Mouse (Mus musculus) heart, embryonic 11.5 days (tissue): Measurements from ENCODE around the gene Slc44a4. TPM values are rescaled to one million over a fixed set of nuclear protein-coding genes. Genes with fewer than 3 reads are reported as not detected.
A peak's percentile ranks its signal among the peaks of the same experiment; 100 is the strongest.

Source experiments
- ATAC-seq: fragments of 200-750 bp; cut with Nextera tagmentation; replicated peaks from 2 replicates; pipeline ENCODE4 v1.8.0; 2017; ENCODE audit warnings: moderate library complexity; ENCODE audit not compliant: insufficient number of reproducible peaks, low FRiP score, low TSS enrichment
- H3K27ac ChIP-seq: fragments of 300-500 bp; sonication (generic); 2 replicates; pipeline ENCODE4 v1.5.1; 2014; ENCODE audit warnings: mild to moderate bottlenecking, low read depth, low read length
- H3K27me3 ChIP-seq: fragments of 300-500 bp; sonication (generic); 2 replicates; pipeline ENCODE4 v1.6.1; 2014; ENCODE audit warnings: mild to moderate bottlenecking, low read length, mixed read lengths; ENCODE audit not compliant: control insufficient read depth, insufficient read depth
- H3K36me3 ChIP-seq: fragments of 300-500 bp; sonication (generic); 2 replicates; pipeline ENCODE4 v1.6.1; 2014; ENCODE audit warnings: mild to moderate bottlenecking, low read length, moderate library complexity, mixed read lengths; ENCODE audit not compliant: control insufficient read depth, insufficient read depth
- H3K4me1 ChIP-seq: fragments of 300-500 bp; sonication (generic); 2 replicates; pipeline ENCODE4 v1.6.1; 2014; ENCODE audit warnings: low read length; ENCODE audit not compliant: control insufficient read depth, insufficient read depth
- H3K4me2 ChIP-seq: fragments of 300-500 bp; sonication (generic); 2 replicates; pipeline ENCODE4 v1.6.1; 2014; ENCODE audit warnings: mild to moderate bottlenecking, moderate library complexity
- H3K4me3 ChIP-seq: fragments of 300-500 bp; sonication (generic); 2 replicates; pipeline ENCODE4 v1.5.1; 2014; ENCODE audit warnings: low read depth, low read length
- H3K9ac ChIP-seq: fragments of 300-500 bp; sonication (generic); 2 replicates; pipeline ENCODE4 v1.6.1; 2014; ENCODE audit warnings: mild to moderate bottlenecking, low read depth, low read length, moderate library complexity
- H3K9me3 ChIP-seq: fragments of 300-500 bp; sonication (generic); replicated peaks from 2 replicates; pipeline ENCODE4 v1.6.1; 2016; ENCODE audit warnings: low read length; ENCODE audit not compliant: control insufficient read depth
- WGBS: fragments of 180-500 bp; shearing (Covaris S2); extraction: QIAGEN DNeasy Blood & Tissue Kit; methylation state at CpG from one replicate; pipeline ENCODE4 v1.1.7; 2014; ENCODE audit not compliant: insufficient replicate concordance; 5-methylcytosine and 5-hydroxymethylcytosine counted together
- polyA plus RNA-seq: library from polyadenylated mRNA; unstranded; fragments of >200 nt; fragmentation: Nextera tagmentation; extraction: Ambion mirVana; gene quantifications from 2 replicates; pipeline ENCODE4 v1.2.1, GENCODE M21; 2014

The Slc44a4 gene
- polyA plus RNA-seq, 1 experiment from 2014 or later, result 0.13 TPM

- no peak for ATAC-seq
- WGBS, result 69% methylated on average over 3 of the region's 3 CpGs
- H3K9me3 ChIP-seq, result no peaks in the 10 kb centered on the region
- 0 out of 2 replicates have a peak, but pooled peaks cover 4% of the 10 kb centered on the region for H3K4me1 ChIP-seq
- no peaks in the 10 kb centered on the region for H3K36me3 ChIP-seq
- H3K9ac ChIP-seq, result no peak overlapping the region
- no peak overlapping the region for H3K4me3 ChIP-seq
- H3K27ac ChIP-seq, result no peak overlapping the region
- no peak overlapping the region for H3K4me2 ChIP-seq
- no peaks in the 10 kb centered on the region; the same call in 1 of the 2 replicates for H3K27me3 ChIP-seq
These were observed 28.7 kb upstream of the Slc44a4 start for GRCm38 (mm10) chr17:34885615-34886014.

- Histone ChIP-seq H3K27me3 (no peaks in the 10 kb centered on the region), H3K9ac (no peak overlapping the region), H3K4me3 (no peak overlapping the region), H3K4me1 (0 out of 2 replicates have a peak, but pooled peaks cover 4% of the 10 kb centered on the region), H3K27ac (no peak overlapping the region), H3K36me3 (no peaks in the 10 kb centered on the region), H3K9me3 (no peaks in the 10 kb centered on the region), H3K4me2 (no peak overlapping the region)
- ATAC-seq, result no peak
- 77% methylated on average over 5 of the region's 5 CpGs for WGBS
These were observed 26.3 kb upstream of the Slc44a4 start for GRCm38 (mm10) chr17:34887942-34888341.

- 83% methylated on average over 12 of the region's 12 CpGs for WGBS
- no peaks in the 10 kb centered on the region for H3K36me3 ChIP-seq
- H3K9ac ChIP-seq, result no peak overlapping the region
- ATAC-seq, result no peak
- H3K9me3 ChIP-seq, result no peaks in the 10 kb centered on the region
- no peak overlapping the region for H3K4me2 ChIP-seq
- no peak overlapping the region for H3K4me3 ChIP-seq
- peaks cover 10% of the 10 kb centered on the region for H3K4me1 ChIP-seq
- H3K27me3 ChIP-seq, result no peaks in the 10 kb centered on the region
- H3K27ac ChIP-seq, result no peak overlapping the region
These were observed 24.1 kb upstream of the Slc44a4 start for GRCm38 (mm10) chr17:34890074-34890743.

- Histone ChIP-seq H3K4me1 (peaks cover 17% of the 10 kb centered on the region), H3K9ac (no peak overlapping the region), H3K27me3 (no peaks in the 10 kb centered on the region), H3K4me3 (no peak overlapping the region), H3K36me3 (peaks cover 8% of the 10 kb centered on the region), H3K9me3 (no peaks in the 10 kb centered on the region), H3K27ac (no peak overlapping the region), H3K4me2 (no peak overlapping the region)
- no peak for ATAC-seq
- 92% methylated on average over 2 of the region's 2 CpGs for WGBS
These were observed 22.9 kb upstream of the Slc44a4 start for GRCm38 (mm10) chr17:34891377-34891776.

- ATAC-seq, result no peak
- H3K36me3 ChIP-seq, result peaks cover 9% of the 10 kb centered on the region
These were observed 21.0 kb upstream of the Slc44a4 start for GRCm38 (mm10) chr17:34893072-34893824.

GRCm38 (mm10) chr17:34894074-34894597 is 20.1 kb upstream of the Slc44a4 start:
- Histone ChIP-seq H3K9ac (peak overlapping the region; percentile 96), H3K27ac (peak overlapping the region; percentile 89), H3K4me1 (peaks cover 29% of the 10 kb centered on the region), H3K36me3 (peaks cover 9% of the 10 kb centered on the region), H3K4me3 (peak overlapping the region; percentile 95), H3K27me3 (no peaks in the 10 kb centered on the region), H3K9me3 (no peaks in the 10 kb centered on the region), H3K4me2 (peak overlapping the region; percentile 92)
- peak; percentile 81 for ATAC-seq
- WGBS, result 2% methylated on average over 37 of the region's 51 CpGs

More at GRCm38 (mm10) chr17:34893072-34893824, 21.0 kb upstream of the Slc44a4 start:
- peak overlapping the region; percentile 95 for H3K4me3 ChIP-seq
- 75% methylated on average over 12 of the region's 12 CpGs for WGBS
- H3K4me2 ChIP-seq, result peak overlapping the region; percentile 92
- H3K27me3 ChIP-seq, result no peaks in the 10 kb centered on the region
- peaks cover 29% of the 10 kb centered on the region for H3K4me1 ChIP-seq
- H3K27ac ChIP-seq, result peak overlapping the region; percentile 89
- H3K9me3 ChIP-seq, result no peaks in the 10 kb centered on the region
- H3K9ac ChIP-seq, result 0 out of 2 replicates have a peak overlapping the region, but pooled peaks have one; percentile 96

GRCm38 (mm10) chr17:34894801-34895530 is 19.3 kb upstream of the Slc44a4 start:
- 10% methylated on average over 51 of the region's 51 CpGs for WGBS
- peak; percentile 6; the same call in 1 of the 2 replicates for ATAC-seq

GRCm38 (mm10) chr17:34895724-34896123 is 18.5 kb upstream of the Slc44a4 start:
- WGBS, result 93% methylated on average over 15 of the region's 15 CpGs
- ATAC-seq, result no peak
- Histone ChIP-seq H3K27ac (no peak overlapping the region), H3K9ac (no peak overlapping the region), H3K9me3 (no peaks in the 10 kb centered on the region), H3K27me3 (no peaks in the 10 kb centered on the region), H3K4me2 (peak overlapping the region; percentile 92), H3K4me1 (peaks cover 29% of the 10 kb centered on the region), H3K4me3 (peak overlapping the region; percentile 95; the same call in 1 of the 2 replicates), H3K36me3 (peaks cover 9% of the 10 kb centered on the region)

More at GRCm38 (mm10) chr17:34894801-34895530, 19.3 kb upstream of the Slc44a4 start:
- H3K4me2 ChIP-seq, result peak overlapping the region; percentile 92
- H3K27ac ChIP-seq, result peak overlapping the region; percentile 89
- H3K36me3 ChIP-seq, result peaks cover 9% of the 10 kb centered on the region
- peaks cover 29% of the 10 kb centered on the region for H3K4me1 ChIP-seq
- H3K4me3 ChIP-seq, result peak overlapping the region; percentile 95
- no peaks in the 10 kb centered on the region for H3K9me3 ChIP-seq
- peak overlapping the region; percentile 96 for H3K9ac ChIP-seq
- no peaks in the 10 kb centered on the region for H3K27me3 ChIP-seq
